Mouse (Mus musculus): ENCODE results near the gene Arrb2. TPM values are rescaled to one million over a fixed set of nuclear protein-coding genes. Genes with fewer than 3 reads are reported as not detected.

Gene Arrb2
- polyA plus RNA-seq, 1 experiment = 86.1 TPM

GRCm38 (mm10) chr11:70431574-70431973 lies 861 bp upstream of the Arrb2 start:
- TF ChIP-seq CTCF (IDR thresholded peaks at IDR 0.05; ENCODE audit: borderline replicate concordance, extremely low read depth, insufficient read depth, insufficient read length) (no peak), POLR2A (IDR thresholded peaks at IDR 0.05; ENCODE audit: borderline replicate concordance, extremely low read depth, insufficient read depth, insufficient read length, poor library complexity, severe bottlenecking) (no peak)
- no peak for DNase-seq (ENCODE audit: low read depth)

- TF ChIP-seq POLR2A (IDR thresholded peaks at IDR 0.05; ENCODE audit: borderline replicate concordance, extremely low read depth, insufficient read depth, insufficient read length, poor library complexity, severe bottlenecking) (no peak), CTCF (IDR thresholded peaks at IDR 0.05; ENCODE audit: borderline replicate concordance, extremely low read depth, insufficient read depth, insufficient read length) (no peak)
- peak; percentile 70 for DNase-seq (ENCODE audit: low read depth)
These were observed 597 bp downstream of the Arrb2 start for GRCm38 (mm10) chr11:70432895-70433568.

- no peak for TF ChIP-seq POLR2A (IDR thresholded peaks at IDR 0.05; ENCODE audit: borderline replicate concordance, extremely low read depth, insufficient read depth, insufficient read length, poor library complexity, severe bottlenecking)
- no peak for TF ChIP-seq CTCF (IDR thresholded peaks at IDR 0.05; ENCODE audit: borderline replicate concordance, extremely low read depth, insufficient read depth, insufficient read length)
- no peak for DNase-seq (ENCODE audit: low read depth)
These were observed 1.1 kb downstream of the Arrb2 start for GRCm38 (mm10) chr11:70433569-70433943.

- no peak for DNase-seq (ENCODE audit: low read depth)
- TF ChIP-seq POLR2A (IDR thresholded peaks at IDR 0.05; ENCODE audit: borderline replicate concordance, extremely low read depth, insufficient read depth, insufficient read length, poor library complexity, severe bottlenecking) (no peak), CTCF (IDR thresholded peaks at IDR 0.05; ENCODE audit: borderline replicate concordance, extremely low read depth, insufficient read depth, insufficient read length) (no peak)
These were observed 1.5 kb downstream of the Arrb2 start for GRCm38 (mm10) chr11:70433951-70434350.

GRCm38 (mm10) chr11:70435476-70435875 lies 3.0 kb downstream of the Arrb2 start:
- no peak for TF ChIP-seq POLR2A (IDR thresholded peaks at IDR 0.05; ENCODE audit: borderline replicate concordance, extremely low read depth, insufficient read depth, insufficient read length, poor library complexity, severe bottlenecking)
- TF ChIP-seq CTCF (IDR thresholded peaks at IDR 0.05; ENCODE audit: borderline replicate concordance, extremely low read depth, insufficient read depth, insufficient read length) = no peak
- DNase-seq (ENCODE audit: low read depth) = no peak

GRCm38 (mm10) chr11:70437426-70437825 lies 5.0 kb downstream of the Arrb2 start:
- TF ChIP-seq CTCF (IDR thresholded peaks at IDR 0.05; ENCODE audit: borderline replicate concordance, extremely low read depth, insufficient read depth, insufficient read length) (no peak), POLR2A (IDR thresholded peaks at IDR 0.05; ENCODE audit: borderline replicate concordance, extremely low read depth, insufficient read depth, insufficient read length, poor library complexity, severe bottlenecking) (no peak)
- no peak for DNase-seq (ENCODE audit: low read depth)

- DNase-seq (ENCODE audit: low read depth) = no peak
- no peak for TF ChIP-seq CTCF (IDR thresholded peaks at IDR 0.05; ENCODE audit: borderline replicate concordance, extremely low read depth, insufficient read depth, insufficient read length)
- TF ChIP-seq POLR2A (IDR thresholded peaks at IDR 0.05; ENCODE audit: borderline replicate concordance, extremely low read depth, insufficient read depth, insufficient read length, poor library complexity, severe bottlenecking) = no peak
These were observed 6.4 kb downstream of the Arrb2 start for GRCm38 (mm10) chr11:70438728-70439374.

GRCm38 (mm10) chr11:70440637-70441036 lies 8.2 kb downstream of the Arrb2 start:
- TF ChIP-seq CTCF (IDR thresholded peaks at IDR 0.05; ENCODE audit: borderline replicate concordance, extremely low read depth, insufficient read depth, insufficient read length) = no peak
- no peak for TF ChIP-seq POLR2A (IDR thresholded peaks at IDR 0.05; ENCODE audit: borderline replicate concordance, extremely low read depth, insufficient read depth, insufficient read length, poor library complexity, severe bottlenecking)
- no peak for DNase-seq (ENCODE audit: low read depth)

- DNase-seq (ENCODE audit: low read depth) = no peak
- TF ChIP-seq CTCF (IDR thresholded peaks at IDR 0.05; ENCODE audit: borderline replicate concordance, extremely low read depth, insufficient read depth, insufficient read length) (no peak), POLR2A (IDR thresholded peaks at IDR 0.05; ENCODE audit: borderline replicate concordance, extremely low read depth, insufficient read depth, insufficient read length, poor library complexity, severe bottlenecking) (no peak)
These were observed 9.4 kb downstream of the Arrb2 start for GRCm38 (mm10) chr11:70441882-70442281.

- no peak for DNase-seq (ENCODE audit: low read depth)
- no peak for TF ChIP-seq CTCF (IDR thresholded peaks at IDR 0.05; ENCODE audit: borderline replicate concordance, extremely low read depth, insufficient read depth, insufficient read length)
- no peak for TF ChIP-seq POLR2A (IDR thresholded peaks at IDR 0.05; ENCODE audit: borderline replicate concordance, extremely low read depth, insufficient read depth, insufficient read length, poor library complexity, severe bottlenecking)
These were observed 11.5 kb downstream of the Arrb2 start for GRCm38 (mm10) chr11:70443964-70444363.

GRCm38 (mm10) chr11:70444667-70445066 lies 12.2 kb downstream of the Arrb2 start:
- DNase-seq (ENCODE audit: low read depth) = no peak
- no peak for TF ChIP-seq CTCF (IDR thresholded peaks at IDR 0.05; ENCODE audit: borderline replicate concordance, extremely low read depth, insufficient read depth, insufficient read length)
- TF ChIP-seq POLR2A (IDR thresholded peaks at IDR 0.05; ENCODE audit: borderline replicate concordance, extremely low read depth, insufficient read depth, insufficient read length, poor library complexity, severe bottlenecking) = no peak

GRCm38 (mm10) chr11:70446756-70447155 lies 14.3 kb downstream of the Arrb2 start:
- TF ChIP-seq CTCF (IDR thresholded peaks at IDR 0.05; ENCODE audit: borderline replicate concordance, extremely low read depth, insufficient read depth, insufficient read length) = no peak
- no peak for TF ChIP-seq POLR2A (IDR thresholded peaks at IDR 0.05; ENCODE audit: borderline replicate concordance, extremely low read depth, insufficient read depth, insufficient read length, poor library complexity, severe bottlenecking)
- DNase-seq (ENCODE audit: low read depth) = no peak
